ENCODE assay signal across 16 mouse cellular contexts in the genomic region with DNA sequence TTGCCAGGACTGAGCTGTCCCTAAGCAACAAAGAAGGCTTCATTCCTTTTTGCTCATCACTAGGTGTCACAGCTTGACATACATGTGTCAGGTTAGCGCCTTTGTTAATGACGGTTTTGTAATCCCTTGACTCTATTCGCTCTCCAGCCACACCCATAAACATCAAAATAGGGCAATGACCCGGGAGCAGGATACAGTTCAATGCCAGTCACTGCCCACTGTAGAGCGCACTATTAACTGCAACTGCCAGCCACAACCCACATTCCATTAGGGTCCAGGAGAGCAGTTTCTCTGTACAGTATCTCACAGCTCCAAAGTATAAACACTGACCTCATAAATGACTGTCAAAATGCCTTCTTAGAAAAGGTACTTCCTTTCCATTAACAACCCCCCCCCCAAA.
DNase-seq lines count a peak whose midpoint lies in the region; ATAC-seq and TF ChIP-seq lines count a peak whose summit lies in the region.
"Had no signal": no experiment of that assay in that cellular context is flagged by ENCODE, and none has a peak within 500 bp of the region (broad histone marks: within the 10 kb centered on the region; RNA-seq: fewer than 3 reads in every experiment).

No protein-coding gene starts in this region.

- no peak for DNase-seq in embryonic facial prominence, embryonic 10.5 days (ENCODE audit: low spot score)
- no peak for DNase-seq in kidney, adult 8-10 months
- DNase-seq in neural tube, embryonic 10.5 days (ENCODE audit: extremely low spot score, low spot score) = no peak
- DNase-seq in stomach, postnatal 0 days (ENCODE audit: low spot score) = no peak
- no peak for DNase-seq in adrenal gland, postnatal 25 days
- DNase-seq: cerebellum, adult 2 months; gastrocnemius, postnatal 25 days; lung, postnatal 4 days; midbrain, embryonic 14.5 days; retina, postnatal 1 day; spleen, adult 18-20 months had no signal

- no peaks in the 10 kb centered on the region for H3K9me3 ChIP-seq in embryonic facial prominence, embryonic 13.5 days
- H3K9me3 ChIP-seq in embryonic facial prominence, embryonic 10.5 days = no peaks in the 10 kb centered on the region
- no peaks in the 10 kb centered on the region for H3K9me3 ChIP-seq in kidney, embryonic 14.5 days (ENCODE audit: control insufficient read depth, low read length)
- no peaks in the 10 kb centered on the region for H3K9me3 ChIP-seq in neural tube, embryonic 15.5 days (replicated peaks)
- H3K9me3 ChIP-seq in stomach, postnatal 0 days (ENCODE audit: control insufficient read depth, low read length) = no peaks in the 10 kb centered on the region
- H3K9me3 ChIP-seq: forebrain, embryonic 15.5 days; hindbrain, embryonic 13.5 days had no signal

- H3K36me3 ChIP-seq in embryonic facial prominence, embryonic 13.5 days = no peaks in the 10 kb centered on the region
- H3K36me3 ChIP-seq in embryonic facial prominence, embryonic 10.5 days (replicated peaks) = no peaks in the 10 kb centered on the region
- H3K36me3 ChIP-seq in kidney, embryonic 14.5 days (ENCODE audit: control insufficient read depth, insufficient read depth, low read length) = no peaks in the 10 kb centered on the region
- H3K36me3 ChIP-seq in neural tube, embryonic 15.5 days = no peaks in the 10 kb centered on the region
- H3K36me3 ChIP-seq in stomach, postnatal 0 days (ENCODE audit: control insufficient read depth, insufficient read depth, low read length) = no peaks in the 10 kb centered on the region
- H3K36me3 ChIP-seq: forebrain, embryonic 15.5 days; hindbrain, embryonic 13.5 days had no signal

- H3K4me2 ChIP-seq in embryonic facial prominence, embryonic 13.5 days = peak overlapping the region; percentile 74
- H3K4me2 ChIP-seq in kidney, embryonic 14.5 days (replicated peaks; ENCODE audit: low read depth, low read length) = peak overlapping the region; percentile 94; the same call in 1 of the 2 replicates
- peak overlapping the region; percentile 95; the same call in 1 of the 2 replicates for H3K4me2 ChIP-seq in neural tube, embryonic 15.5 days
- H3K4me2 ChIP-seq in stomach, postnatal 0 days (replicated peaks; ENCODE audit: low read depth) = peak overlapping the region; percentile 92

- H3K4me1 ChIP-seq in embryonic facial prominence, embryonic 13.5 days = peaks cover 27% of the 10 kb centered on the region
- H3K4me1 ChIP-seq in embryonic facial prominence, embryonic 10.5 days = peaks cover 26% of the 10 kb centered on the region
- peaks cover 10% of the 10 kb centered on the region; the same call in 1 of the 2 replicates for H3K4me1 ChIP-seq in kidney, embryonic 14.5 days (ENCODE audit: control insufficient read depth, insufficient read depth, low read length)
- peaks cover 12% of the 10 kb centered on the region for H3K4me1 ChIP-seq in neural tube, embryonic 15.5 days
- H3K4me1 ChIP-seq in stomach, postnatal 0 days (replicated peaks; ENCODE audit: control insufficient read depth, insufficient read depth) = no peaks in the 10 kb centered on the region

- no peak overlapping the region; the same call in 1 of the 2 replicates for H3K9ac ChIP-seq in embryonic facial prominence, embryonic 13.5 days
- H3K9ac ChIP-seq in kidney, embryonic 14.5 days (ENCODE audit: low read depth, low read length) = no peak overlapping the region
- no peak overlapping the region for H3K9ac ChIP-seq in neural tube, embryonic 15.5 days (replicated peaks)
- no peak overlapping the region for H3K9ac ChIP-seq in stomach, postnatal 0 days (ENCODE audit: low read length)
- H3K9ac ChIP-seq: forebrain, embryonic 15.5 days; hindbrain, embryonic 13.5 days had no signal

- no peak for TF ChIP-seq CTCF in stomach, postnatal 0 days (IDR thresholded peaks at IDR 0.05; ENCODE audit: low read depth)

- H3K4me3 ChIP-seq in embryonic facial prominence, embryonic 13.5 days = peak overlapping the region; percentile 88
- H3K4me3 ChIP-seq in embryonic facial prominence, embryonic 10.5 days = no peak overlapping the region
- H3K4me3 ChIP-seq in kidney, embryonic 14.5 days (ENCODE audit: low read length) = peak overlapping the region; percentile 66; the same call in 1 of the 2 replicates
- no peak overlapping the region for H3K4me3 ChIP-seq in neural tube, embryonic 15.5 days (replicated peaks)
- H3K4me3 ChIP-seq in stomach, postnatal 0 days (ENCODE audit: low read depth, low read length) = peak overlapping the region; percentile 80; the same call in 1 of the 2 replicates
- H3K4me3 ChIP-seq: forebrain, embryonic 15.5 days had no signal

- H3K27me3 ChIP-seq in embryonic facial prominence, embryonic 13.5 days = no peaks in the 10 kb centered on the region
- peaks cover 10% of the 10 kb centered on the region; the same call in 1 of the 2 replicates for H3K27me3 ChIP-seq in embryonic facial prominence, embryonic 10.5 days (replicated peaks; ENCODE audit: low read depth, poor library complexity, severe bottlenecking)
- H3K27me3 ChIP-seq in kidney, embryonic 14.5 days (ENCODE audit: control insufficient read depth, insufficient read depth, low read length) = no peaks in the 10 kb centered on the region
- peaks cover 18% of the 10 kb centered on the region; the same call in 1 of the 2 replicates for H3K27me3 ChIP-seq in neural tube, embryonic 15.5 days (replicated peaks)
- no peaks in the 10 kb centered on the region for H3K27me3 ChIP-seq in stomach, postnatal 0 days (ENCODE audit: control insufficient read depth, insufficient read depth, low read length)

- WGBS in embryonic facial prominence, embryonic 13.5 days = 83% methylated on average over 5 of the region's 5 CpGs
- 84% methylated on average over 5 of the region's 5 CpGs for WGBS in embryonic facial prominence, embryonic 10.5 days
- WGBS in kidney, embryonic 14.5 days = 66% methylated on average over 5 of the region's 5 CpGs
- 84% methylated on average over 5 of the region's 5 CpGs for WGBS in neural tube, embryonic 15.5 days
- 66% methylated on average over 5 of the region's 5 CpGs for WGBS in stomach, postnatal 0 days

- no peak overlapping the region for H3K27ac ChIP-seq in embryonic facial prominence, embryonic 13.5 days
- H3K27ac ChIP-seq in embryonic facial prominence, embryonic 10.5 days (replicated peaks) = no peak overlapping the region
- H3K27ac ChIP-seq in kidney, embryonic 14.5 days (ENCODE audit: low read depth, low read length) = no peak overlapping the region
- no peak overlapping the region for H3K27ac ChIP-seq in neural tube, embryonic 15.5 days (replicated peaks)
- no peak overlapping the region for H3K27ac ChIP-seq in stomach, postnatal 0 days (replicated peaks)
- H3K27ac ChIP-seq: forebrain, embryonic 15.5 days; hindbrain, embryonic 13.5 days had no signal

- ATAC-seq in embryonic facial prominence, embryonic 13.5 days (ENCODE audit: insufficient number of reproducible peaks, insufficient read depth, low FRiP score, low TSS enrichment, low read depth) = no peak
- no peak for ATAC-seq in kidney, embryonic 14.5 days (ENCODE audit: low FRiP score, low TSS enrichment)
- no peak for ATAC-seq in neural tube, embryonic 15.5 days (ENCODE audit: low FRiP score)
- ATAC-seq in stomach, postnatal 0 days (ENCODE audit: low FRiP score, low TSS enrichment) = no peak
- ATAC-seq: forebrain, embryonic 15.5 days had no signal

- TF ChIP-seq EP300 in stomach, postnatal 0 days (optimal IDR thresholded peaks at IDR 0.05) = no peak

Comparison
In these comparisons a context has a peak if more than half of its experiments do, and no peak if none do; other contexts are left out.
1. H3K4me3 ChIP-seq: peak in embryonic facial prominence, embryonic 13.5 days (single experiment), kidney, embryonic 14.5 days (single experiment) and stomach, postnatal 0 days (single experiment); none in embryonic facial prominence, embryonic 10.5 days (single experiment) and neural tube, embryonic 15.5 days (single experiment).
2. Peak in every context shown above with its lines, with median percentiles within 50 percentile points of each other: H3K4me2 ChIP-seq.